Mouse (Mus musculus) hindlimb bud, embryonic 11.5 days (tissue): ENCODE data around the gene Sytl4.

Experiments used
- DNase-seq: peaks from one replicate; pipeline ENCODE4 v3.0.0-alpha.2; 2012; ENCODE audit warnings: low read depth, low spot score; ENCODE audit errors: extremely low spot score

Sytl4 gene

GRCm38 (mm10) chrX:133981231-133982002, at the start of gene Sytl4:
Gene Sytl4 (minus strand): TSS chrX:133981812.
- no peak for DNase-seq

- no peak for DNase-seq
These were observed 39.1 kb upstream of the Sytl4 start for GRCm38 (mm10) chrX:134020664-134021063.

GRCm38 (mm10) chrX:134019005-134019404, 37.4 kb upstream of the Sytl4 start:
- DNase-seq: peak; percentile 39

GRCm38 (mm10) chrX:133995866-133996265, 14.3 kb upstream of the Sytl4 start:
- no peak for DNase-seq

GRCm38 (mm10) chrX:133964615-133965014, 17.0 kb downstream of the Sytl4 start:
- no peak for DNase-seq

GRCm38 (mm10) chrX:133960617-133961016, 21.0 kb downstream of the Sytl4 start:
- DNase-seq: no peak

- DNase-seq: no peak
These were observed 27.0 kb downstream of the Sytl4 start for GRCm38 (mm10) chrX:133954661-133955060.

- DNase-seq: peak; percentile 46
These were observed 34.2 kb downstream of the Sytl4 start for GRCm38 (mm10) chrX:133947427-133947826.

- DNase-seq: no peak
These were observed 42.1 kb downstream of the Sytl4 start for GRCm38 (mm10) chrX:133939561-133939960.

GRCm38 (mm10) chrX:133936605-133937225, 44.9 kb downstream of the Sytl4 start:
- DNase-seq: no peak

GRCm38 (mm10) chrX:133931302-133932013, 50.2 kb downstream of the Sytl4 start:
- no peak for DNase-seq

GRCm38 (mm10) chrX:133926760-133927159, 54.9 kb downstream of the Sytl4 start:
- DNase-seq: no peak

- no peak for DNase-seq
These were observed 60.4 kb downstream of the Sytl4 start for GRCm38 (mm10) chrX:133921187-133921586.

- no peak for DNase-seq
These were observed 67.4 kb downstream of the Sytl4 start for GRCm38 (mm10) chrX:133914219-133914618.

GRCm38 (mm10) chrX:133913006-133913405, 68.6 kb downstream of the Sytl4 start:
- no peak for DNase-seq

- DNase-seq: no peak
These were observed 70.1 kb downstream of the Sytl4 start for GRCm38 (mm10) chrX:133911397-133912103.

GRCm38 (mm10) chrX:133908261-133908660, 73.4 kb downstream of the Sytl4 start, which contains the start of gene Srpx2:
Gene Srpx2 (plus strand): TSS chrX:133908426.
- DNase-seq: no peak

- peak; percentile 71 for DNase-seq
These were observed 83.5 kb downstream of the Sytl4 start, which contains the start of gene Tspan6 for GRCm38 (mm10) chrX:133898014-133898542. Gene Tspan6 (minus strand): TSS chrX:133898429.

GRCm38 (mm10) chrX:133888111-133888510, 93.5 kb downstream of the Sytl4 start:
- no peak for DNase-seq

- DNase-seq: no peak
These were observed 94.3 kb downstream of the Sytl4 start for GRCm38 (mm10) chrX:133887308-133887707.
